Mouse (Mus musculus): Measurements from ENCODE around the gene Ubox5. TPM values are rescaled to one million over a fixed set of nuclear protein-coding genes. Genes with fewer than 3 reads are reported as not detected.

The Ubox5 gene
- polyA plus RNA-seq, 1 experiment from 2014 or later: 7.5 TPM

GRCm38 (mm10) chr2:130546957-130547356 is 82.9 kb downstream of the Ubox5 start:
- Histone ChIP-seq H3K9ac (ENCODE audit: low read depth, low read length) (no peak overlapping the region), H3K4me1 (replicated peaks; ENCODE audit: insufficient read depth, low read length) (no peaks in the 10 kb centered on the region), H3K4me2 (ENCODE audit: low read length) (no peak overlapping the region), H3K36me3 (ENCODE audit: insufficient read depth, low read length) (peaks cover 67% of the 10 kb centered on the region), H3K27me3 (ENCODE audit: insufficient read depth, low read length) (no peaks in the 10 kb centered on the region), H3K9me3 (replicated peaks; ENCODE audit: low read length) (no peaks in the 10 kb centered on the region), H3K4me3 (replicated peaks; ENCODE audit: low read depth, low read length) (no peak overlapping the region), H3K27ac (no peak overlapping the region)
- DNase-seq (ENCODE audit: low spot score): no peak
- TF ChIP-seq CTCF (IDR thresholded peaks at IDR 0.05; ENCODE audit: low read depth): no peak
- WGBS: 83% methylated on average over 8 of the region's 8 CpGs
- no peak for ATAC-seq (replicated peaks; ENCODE audit: low FRiP score, low read depth)

GRCm38 (mm10) chr2:130540266-130540665 is 89.6 kb downstream of the Ubox5 start:
- H3K27me3 ChIP-seq (ENCODE audit: insufficient read depth, low read length): no peaks in the 10 kb centered on the region
- H3K4me1 ChIP-seq (replicated peaks; ENCODE audit: insufficient read depth, low read length): no peaks in the 10 kb centered on the region
- DNase-seq (ENCODE audit: low spot score) (no peak), ATAC-seq (replicated peaks; ENCODE audit: low FRiP score, low read depth) (no peak)
- no peak overlapping the region for H3K4me2 ChIP-seq (ENCODE audit: low read length)
- no peak for TF ChIP-seq CTCF (IDR thresholded peaks at IDR 0.05; ENCODE audit: low read depth)
- no peaks in the 10 kb centered on the region for H3K9me3 ChIP-seq (replicated peaks; ENCODE audit: low read length)
- WGBS: 79% methylated on average over 9 of the region's 9 CpGs
- no peak overlapping the region for H3K9ac ChIP-seq (ENCODE audit: low read depth, low read length)
- H3K27ac ChIP-seq: no peak overlapping the region
- peaks cover 64% of the 10 kb centered on the region for H3K36me3 ChIP-seq (ENCODE audit: insufficient read depth, low read length)
- H3K4me3 ChIP-seq (replicated peaks; ENCODE audit: low read depth, low read length): no peak overlapping the region

Other genes with a start within 250 kb of the Ubox5 start
- 62.1 and 64.8 TPM in 2 replicates for gene Cpxm1, start 232.5 kb downstream of the Ubox5 start, polyA plus RNA-seq (2015; fragmentation: Nextera tagmentation; extraction: Ambion mirVana)
- not detected in 2 replicates for gene Gm28372, start 224.8 kb downstream of the Ubox5 start, polyA plus RNA-seq (2015; fragmentation: Nextera tagmentation; extraction: Ambion mirVana)
- not detected in 2 replicates for gene 1700020A23Rik, start 224.8 kb downstream of the Ubox5 start, polyA plus RNA-seq (2015; fragmentation: Nextera tagmentation; extraction: Ambion mirVana)
- not detected in 2 replicates for gene Tmem239, start 223.6 kb downstream of the Ubox5 start, polyA plus RNA-seq (2015; fragmentation: Nextera tagmentation; extraction: Ambion mirVana)
- gene Vps16, start 205.7 kb downstream of the Ubox5 start, polyA plus RNA-seq (2015; fragmentation: Nextera tagmentation; extraction: Ambion mirVana): 64.6 and 68.6 TPM in 2 replicates
- 12.1 and 13.0 TPM in 2 replicates for gene Pced1a, start 205.3 kb downstream of the Ubox5 start, polyA plus RNA-seq (2015; fragmentation: Nextera tagmentation; extraction: Ambion mirVana)
- 72.9 and 80.3 TPM in 2 replicates for gene Ptpra, start 179.8 kb downstream of the Ubox5 start, polyA plus RNA-seq (2015; fragmentation: Nextera tagmentation; extraction: Ambion mirVana)
- 103 and 110 TPM in 2 replicates for gene Mrps26, start 66.3 kb downstream of the Ubox5 start, polyA plus RNA-seq (2015; fragmentation: Nextera tagmentation; extraction: Ambion mirVana)
- gene Oxt, start 53.9 kb downstream of the Ubox5 start, polyA plus RNA-seq (2015; fragmentation: Nextera tagmentation; extraction: Ambion mirVana): 0.63 and 0.65 TPM in 2 replicates
- gene Avp, start 47.5 kb downstream of the Ubox5 start, polyA plus RNA-seq (2015; fragmentation: Nextera tagmentation; extraction: Ambion mirVana): not detected in 2 replicates
- 12.4 and 12.6 TPM in 2 replicates for gene Fastkd5, start within 50 bp of the Ubox5 start, polyA plus RNA-seq (2015; fragmentation: Nextera tagmentation; extraction: Ambion mirVana)
- 10.7 and 11.2 TPM in 2 replicates for gene Lzts3, start 12.8 kb upstream of the Ubox5 start, polyA plus RNA-seq (2015; fragmentation: Nextera tagmentation; extraction: Ambion mirVana)
- 89.6 and 96.6 TPM in 2 replicates for gene Ddrgk1, start 34.6 kb upstream of the Ubox5 start, polyA plus RNA-seq (2015; fragmentation: Nextera tagmentation; extraction: Ambion mirVana)
- 98.8 and 99.2 TPM in 2 replicates for gene Itpa, start 37.6 kb upstream of the Ubox5 start, polyA plus RNA-seq (2015; fragmentation: Nextera tagmentation; extraction: Ambion mirVana)
- 7.6 and 8.3 TPM in 2 replicates for gene Slc4a11, start 67.5 kb upstream of the Ubox5 start, polyA plus RNA-seq (2015; fragmentation: Nextera tagmentation; extraction: Ambion mirVana)

Measured in kidney, postnatal 0 days (tissue).